Mouse (Mus musculus) neural tube, embryonic 12.5 days (tissue): ENCODE measurements at regions not wholly inside any gene's neighbourhood (a gene's known extent, or its start where the extent isn't known, plus 50 kb on each side); places are given as distances from the start of the nearest gene placed in this dataset.

Source experiments
- ATAC-seq: fragments of 200-750 bp; cut with Nextera tagmentation; 2 replicates; pipeline ENCODE4 v1.8.0; 2017; ENCODE audit warnings: low read depth, mild to moderate bottlenecking, moderate TSS enrichment, moderate library complexity; ENCODE audit not compliant: low FRiP score
- H3K27ac ChIP-seq: fragments of 300-500 bp; sonication (generic); 2 replicates; pipeline ENCODE4 v1.5.1; 2016
- H3K27me3 ChIP-seq: fragments of 300-500 bp; sonication (generic); replicated peaks from 2 replicates; pipeline ENCODE4 v1.6.1; 2016; ENCODE audit warnings: mild to moderate bottlenecking
- H3K36me3 ChIP-seq: fragments of 300-500 bp; sonication (generic); 2 replicates; pipeline ENCODE4 v1.6.1; 2016; ENCODE audit warnings: mild to moderate bottlenecking
- H3K4me1 ChIP-seq: fragments of 300-500 bp; sonication (generic); 2 replicates; pipeline ENCODE4 v1.6.1; 2016
- H3K4me2 ChIP-seq: fragments of 300-500 bp; sonication (generic); replicated peaks from 2 replicates; pipeline ENCODE4 v1.6.1; 2016; ENCODE audit warnings: mild to moderate bottlenecking
- H3K4me3 ChIP-seq: fragments of 300-500 bp; sonication (generic); 2 replicates; pipeline ENCODE4 v1.5.1; 2016
- H3K9ac ChIP-seq: fragments of 300-500 bp; sonication (generic); 2 replicates; pipeline ENCODE4 v1.6.1; 2016; ENCODE audit warnings: mild to moderate bottlenecking
- H3K9me3 ChIP-seq: fragments of 300-500 bp; sonication (generic); 2 replicates; pipeline ENCODE4 v1.6.1; 2016; ENCODE audit warnings: mild to moderate bottlenecking
- WGBS: fragments of 180-500 bp; shearing (Covaris S2); methylation state at CpG from one replicate; pipeline ENCODE4 v1.1.7; 2016; 5-methylcytosine and 5-hydroxymethylcytosine counted together

DNA sequence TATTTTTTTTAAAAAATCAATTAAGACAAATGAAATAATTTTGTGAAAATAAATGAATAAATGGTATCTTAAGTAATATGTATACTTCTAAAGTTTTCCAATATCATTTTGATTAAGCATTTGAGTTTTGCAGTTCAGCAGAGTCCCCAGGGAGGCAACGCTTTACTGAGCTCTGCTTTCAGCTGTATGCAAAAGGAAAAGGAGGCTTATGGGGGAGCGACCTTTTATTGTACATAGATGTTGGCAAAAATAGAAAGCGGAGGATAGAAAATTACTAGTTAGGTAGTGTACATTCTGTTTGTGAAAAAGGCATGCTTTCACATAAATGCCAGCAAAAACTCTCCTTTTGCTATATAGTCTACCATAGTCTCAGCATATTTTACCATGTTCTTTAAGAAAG lies 382.2 kb downstream of the Gria2 start:
- ATAC-seq = no peak
- H3K4me1 ChIP-seq = no peaks in the 10 kb centered on the region
- no peaks in the 10 kb centered on the region for H3K27me3 ChIP-seq
- H3K36me3 ChIP-seq = no peaks in the 10 kb centered on the region
- no peak overlapping the region for H3K27ac ChIP-seq
- WGBS = 83% methylated on average over 3 of the region's 3 CpGs
- no peak overlapping the region for H3K4me3 ChIP-seq
- H3K9ac ChIP-seq = no peak overlapping the region
- H3K4me2 ChIP-seq = no peak overlapping the region
- no peaks in the 10 kb centered on the region for H3K9me3 ChIP-seq

DNA sequence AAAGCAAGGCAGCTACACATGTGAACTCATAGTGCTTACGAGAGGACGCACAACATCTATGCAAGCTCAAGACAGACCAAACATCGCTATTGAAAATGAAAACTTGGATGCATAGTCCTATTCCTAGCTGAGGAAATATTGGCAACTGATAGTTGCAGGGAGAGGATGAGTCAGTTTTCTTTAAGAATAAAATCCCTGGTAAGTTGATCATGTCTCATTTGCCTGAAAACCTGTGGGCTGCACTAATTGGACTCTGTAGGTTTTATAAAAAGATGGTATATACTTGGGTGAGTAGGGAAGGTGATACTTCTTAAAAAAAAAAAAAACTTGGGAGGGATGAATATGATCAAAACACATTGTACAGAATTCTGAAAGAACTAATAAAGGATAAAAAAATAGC lies 381.2 kb downstream of the Gria2 start:
- H3K36me3 ChIP-seq = no peaks in the 10 kb centered on the region
- no peak overlapping the region for H3K9ac ChIP-seq
- no peak overlapping the region for H3K4me3 ChIP-seq
- H3K27me3 ChIP-seq = no peaks in the 10 kb centered on the region
- H3K4me1 ChIP-seq = no peaks in the 10 kb centered on the region
- no peak overlapping the region for H3K4me2 ChIP-seq
- H3K27ac ChIP-seq = no peak overlapping the region
- no peaks in the 10 kb centered on the region for H3K9me3 ChIP-seq
- 96% methylated on average over 3 of the region's 3 CpGs for WGBS
- ATAC-seq = no peak

DNA sequence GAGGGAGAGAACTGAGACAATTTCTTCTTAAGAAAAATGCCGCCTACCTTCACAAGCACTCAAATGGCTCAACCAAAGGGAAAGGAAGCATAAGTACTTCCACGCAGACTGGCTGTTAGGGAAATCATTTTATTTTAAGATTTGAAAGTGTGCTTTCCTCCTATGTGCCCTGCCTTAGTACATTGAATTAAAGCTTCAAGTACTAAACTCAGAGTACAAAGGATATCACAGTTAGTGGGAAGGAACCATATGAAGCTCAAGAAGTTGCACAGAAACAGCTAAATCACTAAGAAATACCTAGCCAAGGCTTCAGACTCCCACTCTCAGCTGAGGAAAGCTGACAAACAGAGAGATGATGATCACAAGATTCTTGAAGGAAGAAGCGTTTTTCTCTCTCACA lies 380.5 kb downstream of the Gria2 start:
- WGBS = 85% methylated on average over 3 of the region's 3 CpGs
- Histone ChIP-seq H3K4me1 (no peaks in the 10 kb centered on the region), H3K4me3 (no peak overlapping the region), H3K36me3 (no peaks in the 10 kb centered on the region), H3K27ac (no peak overlapping the region), H3K4me2 (no peak overlapping the region), H3K9ac (no peak overlapping the region), H3K9me3 (no peaks in the 10 kb centered on the region), H3K27me3 (no peaks in the 10 kb centered on the region)
- no peak for ATAC-seq

DNA sequence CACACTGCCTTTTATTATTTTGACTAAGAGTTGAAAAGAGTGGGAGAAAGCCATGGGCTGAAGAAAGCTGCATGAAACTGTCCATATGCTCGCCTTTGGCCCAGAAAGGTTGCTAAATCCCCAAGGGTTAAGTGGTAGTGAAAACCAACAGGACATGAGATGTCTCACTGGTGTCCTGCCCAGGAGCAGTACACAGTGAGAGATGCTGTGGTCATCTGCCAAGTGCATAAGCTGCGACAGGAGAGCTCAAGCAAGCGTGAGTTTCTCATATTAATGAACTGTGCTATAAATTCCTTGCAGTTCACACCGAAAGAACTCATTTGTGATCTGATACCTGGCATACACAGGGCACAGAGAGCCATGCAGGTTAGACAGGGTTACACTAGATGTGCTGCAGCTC lies 380.0 kb downstream of the Gria2 start:
- Histone ChIP-seq H3K4me2 (no peak overlapping the region), H3K9me3 (no peaks in the 10 kb centered on the region), H3K36me3 (no peaks in the 10 kb centered on the region), H3K9ac (no peak overlapping the region), H3K4me3 (no peak overlapping the region), H3K4me1 (no peaks in the 10 kb centered on the region), H3K27ac (no peak overlapping the region), H3K27me3 (no peaks in the 10 kb centered on the region)
- WGBS = 77% methylated on average over 4 of the region's 4 CpGs
- no peak for ATAC-seq
